Mouse (Mus musculus) liver, embryonic 13.5 days (tissue): Measurements from ENCODE around the gene Tekt4. TPM values are rescaled to one million over a fixed set of nuclear protein-coding genes. Genes with fewer than 3 reads are reported as not detected.

Experiments
- ATAC-seq: fragments of 200-750 bp; cut with Nextera tagmentation; 2 replicates; pipeline ENCODE4 v1.8.0; 2017; ENCODE audit warnings: low read depth, mild to moderate bottlenecking, moderate number of reproducible peaks, moderate library complexity
- DNase-seq: peaks from one replicate; pipeline ENCODE4 v3.0.0; 2022
- H3K27ac ChIP-seq: fragments of 300-500 bp; sonication (generic); 2 replicates; pipeline ENCODE4 v1.5.1; 2015; ENCODE audit warnings: moderate library complexity, mild to moderate bottlenecking, inconsistent platforms
- H3K27me3 ChIP-seq: fragments of 300-500 bp; sonication (generic); 2 replicates; pipeline ENCODE4 v1.6.1; 2015; ENCODE audit warnings: mild to moderate bottlenecking, inconsistent platforms
- H3K36me3 ChIP-seq: fragments of 300-500 bp; sonication (generic); 2 replicates; pipeline ENCODE4 v1.6.1; 2015; ENCODE audit warnings: mild to moderate bottlenecking, inconsistent platforms
- H3K4me1 ChIP-seq: fragments of 300-500 bp; sonication (generic); replicated peaks from 2 replicates; pipeline ENCODE4 v1.6.1; 2015; ENCODE audit warnings: inconsistent platforms
- H3K4me2 ChIP-seq: fragments of 300-500 bp; sonication (generic); 2 replicates; pipeline ENCODE4 v1.6.1; 2015; ENCODE audit warnings: inconsistent platforms, mild to moderate bottlenecking, moderate library complexity
- H3K4me3 ChIP-seq: fragments of 300-500 bp; sonication (generic); replicated peaks from 2 replicates; pipeline ENCODE4 v1.5.1; 2015; ENCODE audit warnings: mild to moderate bottlenecking, inconsistent platforms
- H3K9ac ChIP-seq: fragments of 300-500 bp; sonication (generic); 2 replicates; pipeline ENCODE4 v1.6.1; 2015; ENCODE audit warnings: mild to moderate bottlenecking, inconsistent platforms
- H3K9me3 ChIP-seq: fragments of 300-500 bp; sonication (generic); replicated peaks from 2 replicates; pipeline ENCODE4 v1.6.1; 2016; ENCODE audit warnings: inconsistent platforms
- WGBS: fragments of 180-500 bp; shearing (Covaris S2); methylation state at CpG from one replicate; pipeline ENCODE4 v1.1.7; 2015; ENCODE audit not compliant: insufficient replicate concordance; 5-methylcytosine and 5-hydroxymethylcytosine counted together
- polyA plus RNA-seq: library from polyadenylated mRNA; unstranded; fragments of >200 nt; fragmentation: Nextera tagmentation; extraction: Ambion mirVana; gene quantifications from 2 replicates; pipeline ENCODE4 v1.2.1, GENCODE M21; 2015

The Tekt4 gene
- not detected in 2 replicates for polyA plus RNA-seq

DNA sequence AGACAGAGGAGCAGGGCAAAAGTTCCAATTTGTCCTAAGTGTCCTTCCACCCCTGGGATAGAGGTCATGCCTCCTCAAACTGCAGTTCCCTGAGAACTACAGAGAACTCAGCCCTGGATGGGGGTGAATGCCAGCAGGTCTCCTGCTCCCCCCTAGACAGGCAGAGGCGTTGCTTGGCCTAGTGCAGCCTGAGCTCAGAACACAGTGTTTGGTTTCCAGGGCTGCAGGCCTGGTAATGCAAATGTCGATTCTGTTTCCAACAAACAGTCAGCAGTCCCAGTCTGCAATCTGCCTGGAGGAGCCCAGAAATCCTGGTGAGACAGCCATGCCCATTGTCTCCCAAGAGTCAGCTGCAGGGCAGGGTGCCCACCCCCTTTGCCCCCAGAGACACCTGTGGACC lies at the start of gene Tekt4:
Gene Tekt4, plus strand, starts transcription at position 344 of the 400 bp plus-strand sequence.
- no peaks in the 10 kb centered on the region; the same call in 1 of the 2 replicates for H3K4me1 ChIP-seq
- no peaks in the 10 kb centered on the region for H3K9me3 ChIP-seq
- DNase-seq (no peak), ATAC-seq (no peak)
- 30% methylated on average over 2 of the region's 2 CpGs for WGBS
- H3K27me3 ChIP-seq, result no peaks in the 10 kb centered on the region
- no peak within 1 kb of the TSS for H3K27ac ChIP-seq
- H3K36me3 ChIP-seq, result no peaks in the 10 kb centered on the region
- H3K4me3 ChIP-seq, result no peak within 1 kb of the TSS
- H3K4me2 ChIP-seq, result no peak within 1 kb of the TSS
- no peak within 1 kb of the TSS for H3K9ac ChIP-seq

DNA sequence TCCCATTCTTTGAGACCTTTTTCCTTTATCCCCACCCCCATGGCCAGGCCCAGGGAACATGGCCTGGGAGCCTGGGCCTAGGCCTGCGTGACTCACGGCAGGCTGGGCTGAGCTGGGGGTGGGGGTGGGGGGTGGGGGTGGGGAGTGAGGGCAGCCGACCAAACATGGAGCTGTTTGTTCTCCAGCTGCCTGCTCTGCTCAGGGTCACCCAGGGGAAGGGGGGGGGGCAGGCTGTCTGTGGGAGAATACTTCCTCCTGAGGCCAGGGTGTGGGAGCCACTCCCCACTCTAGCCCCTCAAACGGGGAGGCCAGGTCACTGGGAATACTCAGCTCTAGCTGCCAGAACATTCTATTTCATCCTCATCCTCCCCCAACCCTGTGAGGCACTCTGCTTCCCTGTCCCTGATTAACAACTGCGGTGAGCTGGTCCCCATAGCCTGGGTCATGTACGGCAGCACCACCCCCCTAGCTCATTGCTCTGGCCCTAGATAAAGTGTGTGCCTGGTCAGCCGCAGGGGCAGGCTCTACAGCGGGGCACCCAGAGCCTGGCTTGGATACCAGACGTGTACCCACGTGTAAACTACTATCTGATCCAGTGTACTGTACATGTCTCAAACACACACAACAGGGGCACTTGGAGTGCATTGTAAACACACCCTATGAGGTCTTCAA lies 49.1 kb upstream of the Tekt4 start:
- 6% methylated on average over 10 of the region's 10 CpGs for WGBS

GRCm38 (mm10) chr17:25406011-25406441 lies 48.4 kb upstream of the Tekt4 start:
- H3K36me3 ChIP-seq, result no peaks in the 10 kb centered on the region
- WGBS, result 20% methylated on average over 6 of the region's 6 CpGs
- no peaks in the 10 kb centered on the region for H3K27me3 ChIP-seq
- no peak for DNase-seq
- no peak overlapping the region for H3K4me2 ChIP-seq
- H3K4me1 ChIP-seq, result peaks cover 26% of the 10 kb centered on the region
- no peak overlapping the region for H3K4me3 ChIP-seq
- no peak overlapping the region for H3K27ac ChIP-seq
- H3K9me3 ChIP-seq, result no peaks in the 10 kb centered on the region
- H3K9ac ChIP-seq, result no peak overlapping the region
- ATAC-seq, result no peak

More for the DNA sequence above, 49.1 kb upstream of the Tekt4 start:
- Histone ChIP-seq H3K27ac (peak overlapping the region; percentile 23; the same call in 1 of the 2 replicates), H3K4me2 (no peak overlapping the region), H3K4me1 (peaks cover 26% of the 10 kb centered on the region), H3K27me3 (no peaks in the 10 kb centered on the region), H3K4me3 (no peak overlapping the region), H3K9ac (no peak overlapping the region), H3K36me3 (no peaks in the 10 kb centered on the region), H3K9me3 (no peaks in the 10 kb centered on the region)
- no peak for DNase-seq
- ATAC-seq, result peak; percentile 67

GRCm38 (mm10) chr17:25407352-25407751 lies 47.1 kb upstream of the Tekt4 start:
- no peak for DNase-seq

DNA sequence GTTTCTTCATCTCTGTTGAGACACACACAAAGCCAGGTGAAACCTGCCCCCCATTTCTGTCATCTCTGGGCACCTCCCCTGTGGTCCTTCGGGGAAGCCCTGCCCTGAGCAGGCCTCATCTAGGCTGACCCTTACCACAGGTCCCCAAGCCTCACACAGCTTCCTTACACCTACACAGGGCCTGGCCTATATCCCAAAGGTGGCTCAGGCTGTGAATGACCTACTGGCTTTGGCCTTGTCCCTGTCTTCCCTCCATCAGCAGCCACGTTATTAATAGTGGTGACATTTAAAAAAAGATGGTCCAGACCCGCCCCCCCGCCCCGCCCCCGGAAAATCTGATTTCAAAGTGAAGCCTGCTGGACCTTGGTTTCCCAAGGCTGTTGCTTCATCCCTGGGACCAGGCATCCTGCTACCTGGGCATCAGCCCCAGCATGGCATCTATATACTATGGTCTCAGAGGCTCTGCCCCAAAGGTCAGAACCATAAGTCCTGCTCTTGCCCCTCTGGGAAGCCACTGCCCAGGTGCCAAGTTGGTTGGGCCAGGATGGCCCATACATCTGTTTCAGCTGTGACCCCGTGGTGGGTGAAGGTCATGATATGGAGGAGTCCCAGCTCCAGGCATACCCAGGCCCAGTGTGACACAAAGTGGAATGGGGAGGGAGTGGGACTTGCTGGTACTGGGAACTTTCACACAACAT lies 46.0 kb upstream of the Tekt4 start:
- peaks cover 26% of the 10 kb centered on the region for H3K4me1 ChIP-seq
- no peaks in the 10 kb centered on the region for H3K9me3 ChIP-seq
- 55% methylated on average over 7 of the region's 7 CpGs for WGBS
- no peaks in the 10 kb centered on the region for H3K27me3 ChIP-seq
- H3K27ac ChIP-seq, result no peak overlapping the region
- no peaks in the 10 kb centered on the region for H3K36me3 ChIP-seq
- H3K4me3 ChIP-seq, result no peak overlapping the region
- no peak for ATAC-seq
- no peak for DNase-seq
- no peak overlapping the region for H3K4me2 ChIP-seq
- no peak overlapping the region for H3K9ac ChIP-seq

More at GRCm38 (mm10) chr17:25407352-25407751, 47.1 kb upstream of the Tekt4 start:
- Histone ChIP-seq H3K27ac (no peak overlapping the region), H3K4me3 (no peak overlapping the region), H3K4me1 (peaks cover 26% of the 10 kb centered on the region), H3K27me3 (no peaks in the 10 kb centered on the region), H3K4me2 (no peak overlapping the region), H3K36me3 (no peaks in the 10 kb centered on the region), H3K9me3 (no peaks in the 10 kb centered on the region), H3K9ac (no peak overlapping the region)
- no peak for ATAC-seq
- WGBS, result 53% methylated on average over 4 of the region's 4 CpGs

DNA sequence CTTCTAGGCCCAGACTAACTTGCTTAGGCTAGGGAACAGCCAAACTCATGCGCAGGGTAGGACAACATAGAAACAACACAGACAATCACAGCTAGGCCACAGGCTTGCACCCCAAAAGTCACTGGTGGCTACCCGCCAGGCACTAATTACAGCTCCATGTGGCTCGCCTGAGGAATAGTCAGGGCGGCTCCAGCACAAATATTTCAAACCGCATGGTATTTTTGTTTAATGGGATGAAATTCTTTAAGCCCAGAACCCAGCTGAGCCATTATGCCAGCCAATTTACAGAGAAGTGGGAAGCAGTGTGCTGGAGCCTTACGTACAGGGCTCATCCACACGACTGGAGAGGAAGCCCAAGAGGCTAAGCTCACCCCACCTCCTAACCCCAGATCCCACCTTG lies 44.8 kb upstream of the Tekt4 start:
- no peak overlapping the region for H3K4me3 ChIP-seq
- WGBS, result 65% methylated on average over 7 of the region's 7 CpGs

GRCm38 (mm10) chr17:25410180-25410579 lies 44.2 kb upstream of the Tekt4 start:
- ATAC-seq, result no peak
- H3K4me2 ChIP-seq, result no peak overlapping the region
- H3K9ac ChIP-seq, result no peak overlapping the region
- no peak overlapping the region for H3K27ac ChIP-seq
- 44% methylated on average over 6 of the region's 6 CpGs for WGBS
- H3K4me1 ChIP-seq, result peaks cover 22% of the 10 kb centered on the region
- no peak overlapping the region for H3K4me3 ChIP-seq
- no peak for DNase-seq
- H3K9me3 ChIP-seq, result no peaks in the 10 kb centered on the region
- no peaks in the 10 kb centered on the region for H3K27me3 ChIP-seq
- H3K36me3 ChIP-seq, result no peaks in the 10 kb centered on the region

More for the DNA sequence above, 44.8 kb upstream of the Tekt4 start:
- H3K4me2 ChIP-seq, result no peak overlapping the region
- H3K9me3 ChIP-seq, result no peaks in the 10 kb centered on the region
- ATAC-seq (no peak), DNase-seq (no peak)
- H3K27me3 ChIP-seq, result no peaks in the 10 kb centered on the region
- H3K36me3 ChIP-seq, result no peaks in the 10 kb centered on the region
- H3K9ac ChIP-seq, result no peak overlapping the region
- H3K27ac ChIP-seq, result no peak overlapping the region
- peaks cover 26% of the 10 kb centered on the region for H3K4me1 ChIP-seq

DNA sequence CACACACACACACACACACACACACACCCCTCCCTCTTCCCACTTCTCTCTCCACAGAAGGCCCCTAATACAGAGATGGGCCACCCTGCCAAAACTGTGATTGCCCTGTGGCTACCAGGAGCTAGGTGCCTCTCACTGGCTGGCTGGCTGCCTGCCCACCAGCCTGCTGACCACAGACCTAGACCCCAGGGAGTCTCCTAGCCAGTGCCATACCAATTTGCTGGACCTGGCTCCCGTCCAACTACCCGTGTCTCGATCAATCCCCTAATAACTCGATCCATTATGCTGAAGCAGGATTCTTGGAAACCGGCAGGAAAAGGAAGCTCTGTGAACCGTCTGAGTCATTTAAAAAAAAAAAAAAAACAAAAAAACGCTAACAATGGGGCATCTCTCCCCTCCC lies 43.6 kb upstream of the Tekt4 start:
- Histone ChIP-seq H3K9me3 (no peaks in the 10 kb centered on the region), H3K36me3 (no peaks in the 10 kb centered on the region), H3K27ac (no peak overlapping the region), H3K4me1 (peaks cover 19% of the 10 kb centered on the region), H3K4me2 (no peak overlapping the region), H3K27me3 (no peaks in the 10 kb centered on the region), H3K4me3 (no peak overlapping the region), H3K9ac (no peak overlapping the region)
- 28% methylated on average over 7 of the region's 7 CpGs for WGBS
- DNase-seq, result no peak
- no peak for ATAC-seq

GRCm38 (mm10) chr17:25411251-25411650 lies 43.2 kb upstream of the Tekt4 start:
- Histone ChIP-seq H3K9me3 (no peaks in the 10 kb centered on the region), H3K4me1 (peaks cover 19% of the 10 kb centered on the region), H3K27me3 (no peaks in the 10 kb centered on the region), H3K36me3 (no peaks in the 10 kb centered on the region), H3K27ac (no peak overlapping the region), H3K4me3 (no peak overlapping the region), H3K9ac (no peak overlapping the region), H3K4me2 (no peak overlapping the region)
- no peak for DNase-seq
- WGBS, result 27% methylated on average over 4 of the region's 4 CpGs
- no peak for ATAC-seq

- DNase-seq (no peak), ATAC-seq (no peak)
- WGBS, result 48% methylated on average over 4 of the region's 4 CpGs
- Histone ChIP-seq H3K9me3 (no peaks in the 10 kb centered on the region), H3K36me3 (no peaks in the 10 kb centered on the region), H3K27me3 (no peaks in the 10 kb centered on the region), H3K9ac (no peak overlapping the region), H3K4me1 (peaks cover 14% of the 10 kb centered on the region), H3K4me3 (no peak overlapping the region), H3K27ac (no peak overlapping the region), H3K4me2 (no peak overlapping the region)
Observed at GRCm38 (mm10) chr17:25414209-25414608, 40.2 kb upstream of the Tekt4 start.

GRCm38 (mm10) chr17:25414917-25415316 lies 39.5 kb upstream of the Tekt4 start:
- no peaks in the 10 kb centered on the region for H3K9me3 ChIP-seq
- peaks cover 14% of the 10 kb centered on the region for H3K4me1 ChIP-seq
- DNase-seq (no peak), ATAC-seq (no peak)
- 30% methylated on average over 3 of the region's 3 CpGs for WGBS
- H3K4me3 ChIP-seq, result no peak overlapping the region
- H3K9ac ChIP-seq, result no peak overlapping the region
- no peaks in the 10 kb centered on the region for H3K36me3 ChIP-seq
- H3K27me3 ChIP-seq, result no peaks in the 10 kb centered on the region
- H3K27ac ChIP-seq, result no peak overlapping the region
- no peak overlapping the region for H3K4me2 ChIP-seq
